Mouse (Mus musculus) midbrain, embryonic 11.5 days (tissue): ENCODE results near the gene Klhdc10. TPM values are rescaled to one million over a fixed set of nuclear protein-coding genes. Genes with fewer than 3 reads are reported as not detected.

ENCODE experiments used
- ATAC-seq: fragments of 200-750 bp; cut with Nextera tagmentation; 2 replicates; pipeline ENCODE4 v1.8.0; 2017; ENCODE audit warnings: moderate TSS enrichment, moderate library complexity; ENCODE audit not compliant: low FRiP score
- DNase-seq: peaks from one replicate; pipeline ENCODE4 v3.0.0; 2015; ENCODE audit warnings: low spot score; ENCODE audit errors: missing footprints
- H3K27ac ChIP-seq: fragments of 300-500 bp; sonication (generic); 2 replicates; pipeline ENCODE4 v1.5.1; 2014; ENCODE audit warnings: low read depth, low read length
- H3K27me3 ChIP-seq: fragments of 300-500 bp; sonication (generic); 2 replicates; pipeline ENCODE4 v1.6.1; 2014; ENCODE audit warnings: mild to moderate bottlenecking, low read length, moderate library complexity, mixed read lengths; ENCODE audit not compliant: control insufficient read depth, insufficient read depth
- H3K36me3 ChIP-seq: fragments of 300-500 bp; sonication (generic); 2 replicates; pipeline ENCODE4 v1.6.1; 2014; ENCODE audit warnings: mild to moderate bottlenecking, low read length, moderate library complexity, mixed read lengths; ENCODE audit not compliant: control insufficient read depth, insufficient read depth
- H3K4me1 ChIP-seq: fragments of 300-500 bp; sonication (generic); 2 replicates; pipeline ENCODE4 v1.6.1; 2014; ENCODE audit warnings: low read length; ENCODE audit not compliant: control insufficient read depth, insufficient read depth
- H3K4me2 ChIP-seq: fragments of 300-500 bp; sonication (generic); 2 replicates; pipeline ENCODE4 v1.6.1; 2014; ENCODE audit warnings: mild to moderate bottlenecking, moderate library complexity
- H3K4me3 ChIP-seq: fragments of 300-500 bp; sonication (generic); 2 replicates; pipeline ENCODE4 v1.5.1; 2014; ENCODE audit warnings: low read depth, low read length
- H3K9ac ChIP-seq: fragments of 300-500 bp; sonication (generic); 2 replicates; pipeline ENCODE4 v1.6.1; 2014; ENCODE audit warnings: low read length
- H3K9me3 ChIP-seq: fragments of 300-500 bp; sonication (generic); 2 replicates; pipeline ENCODE4 v1.6.1; 2016; ENCODE audit warnings: low read length; ENCODE audit not compliant: control insufficient read depth
- WGBS: fragments of 180-500 bp; shearing (Covaris S2); extraction: QIAGEN DNeasy Blood & Tissue Kit; methylation state at CpG from one replicate; pipeline ENCODE4 v1.1.7; 2014; 5-methylcytosine and 5-hydroxymethylcytosine counted together
- polyA plus RNA-seq: library from polyadenylated mRNA; unstranded; fragments of >200 nt; fragmentation: Nextera tagmentation; extraction: Ambion mirVana; gene quantifications from 2 replicates; pipeline ENCODE4 v1.2.1, GENCODE M21; 2014

Gene Klhdc10
- polyA plus RNA-seq: 28.3 and 28.8 TPM in 2 replicates

DNA sequence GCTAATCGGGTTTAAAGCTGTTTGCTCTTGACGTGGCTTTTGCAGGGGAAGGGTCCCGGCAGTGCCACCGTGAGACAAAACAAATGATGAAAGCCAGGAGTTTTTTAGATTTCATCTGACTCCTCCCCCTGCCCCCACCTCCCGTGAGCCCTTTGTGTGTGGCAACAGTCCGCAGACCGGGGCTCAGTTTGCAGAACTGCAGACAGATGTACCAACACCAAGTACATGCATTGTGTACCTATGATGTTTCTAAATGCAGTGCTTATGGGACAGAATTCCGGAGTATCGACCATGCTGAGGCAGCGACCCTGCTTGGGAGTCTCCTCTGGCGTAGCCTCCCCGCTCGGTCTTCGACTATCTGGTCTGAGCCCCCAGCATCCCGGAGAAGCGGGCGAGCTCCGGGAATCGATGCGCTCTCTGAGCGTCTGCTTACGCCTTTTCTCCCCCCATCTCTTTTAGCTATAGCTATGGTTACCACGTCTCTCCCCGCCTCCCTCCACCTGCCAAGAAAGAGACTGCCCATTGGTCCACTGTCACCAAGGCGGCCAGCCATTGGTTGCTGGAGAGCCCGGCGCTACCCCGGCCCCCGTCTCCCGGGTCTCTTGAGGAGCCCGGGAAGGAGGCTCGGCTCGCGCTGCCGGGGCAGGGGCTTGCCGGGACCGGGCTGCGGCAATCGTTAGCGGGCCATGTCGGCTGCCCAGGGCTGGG lies at the start of gene Klhdc10:
Klhdc10 (plus strand) TSS at position 561 of the 708 bp plus-strand sequence.
- no peaks in the 10 kb centered on the region for H3K27me3 ChIP-seq
- no peaks in the 10 kb centered on the region for H3K4me1 ChIP-seq
- under 1% methylated on average over 41 of the region's 41 CpGs for WGBS
- peak within 1 kb of the TSS; percentile 73 for H3K4me2 ChIP-seq
- H3K9me3 ChIP-seq: no peaks in the 10 kb centered on the region
- H3K4me3 ChIP-seq: peak within 1 kb of the TSS; percentile 99
- H3K9ac ChIP-seq: peak within 1 kb of the TSS; percentile 96
- peak within 1 kb of the TSS; percentile 82 for H3K27ac ChIP-seq
- ATAC-seq (peak; percentile 100), DNase-seq (peak; percentile 100)
- H3K36me3 ChIP-seq: no peaks in the 10 kb centered on the region

DNA sequence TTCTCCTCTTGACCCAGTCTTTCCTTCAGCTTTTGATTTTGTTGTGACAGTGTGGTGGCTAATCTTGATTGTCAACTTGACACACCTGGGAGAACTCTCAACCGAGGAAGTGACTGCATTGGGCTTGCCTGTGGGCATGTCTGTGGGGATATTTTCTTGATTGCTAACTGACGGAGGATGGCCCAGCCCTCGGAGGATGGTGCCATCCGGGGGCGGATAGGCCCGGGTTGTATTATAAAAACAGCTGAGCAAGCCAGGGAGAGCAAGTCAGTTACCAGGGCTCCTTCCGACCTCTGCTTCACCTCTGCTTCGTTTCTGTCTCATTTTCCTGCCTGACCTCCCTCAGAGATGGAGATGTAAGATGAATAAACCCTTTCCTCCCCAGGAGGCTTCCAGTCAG lies 48.9 kb upstream of the Klhdc10 start:
- Histone ChIP-seq H3K36me3 (no peaks in the 10 kb centered on the region), H3K4me1 (no peaks in the 10 kb centered on the region), H3K4me2 (no peak overlapping the region), H3K9ac (no peak overlapping the region), H3K27ac (no peak overlapping the region), H3K9me3 (no peaks in the 10 kb centered on the region), H3K27me3 (no peaks in the 10 kb centered on the region), H3K4me3 (no peak overlapping the region)
- no peak for DNase-seq
- no peak for ATAC-seq
- 68% methylated on average over 8 of the region's 8 CpGs for WGBS

DNA sequence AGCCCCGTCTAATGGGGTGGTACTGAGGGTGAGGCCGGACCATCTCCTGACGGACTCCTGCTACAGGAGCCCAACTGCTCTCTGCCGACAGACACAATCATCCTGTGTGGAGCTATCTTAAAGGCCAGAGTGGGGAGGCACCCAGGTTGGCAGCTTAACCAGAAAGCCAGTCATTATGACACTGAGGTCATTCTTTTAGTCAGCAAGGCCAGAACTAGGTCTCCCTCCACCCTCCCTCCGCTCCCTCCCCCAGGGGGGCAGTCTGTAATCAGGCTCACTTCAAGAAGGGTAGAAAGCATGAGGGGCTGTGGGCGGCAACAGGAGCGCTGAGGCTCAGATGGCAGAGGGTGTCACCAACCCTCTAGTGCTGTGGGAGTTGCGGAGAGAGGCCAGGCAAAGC lies 48.0 kb upstream of the Klhdc10 start:
- Histone ChIP-seq H3K4me1 (no peaks in the 10 kb centered on the region), H3K9me3 (no peaks in the 10 kb centered on the region), H3K27ac (no peak overlapping the region), H3K9ac (no peak overlapping the region), H3K4me3 (no peak overlapping the region), H3K4me2 (no peak overlapping the region), H3K36me3 (no peaks in the 10 kb centered on the region), H3K27me3 (no peaks in the 10 kb centered on the region)
- WGBS: 72% methylated on average over 8 of the region's 8 CpGs
- DNase-seq: no peak
- ATAC-seq: no peak

DNA sequence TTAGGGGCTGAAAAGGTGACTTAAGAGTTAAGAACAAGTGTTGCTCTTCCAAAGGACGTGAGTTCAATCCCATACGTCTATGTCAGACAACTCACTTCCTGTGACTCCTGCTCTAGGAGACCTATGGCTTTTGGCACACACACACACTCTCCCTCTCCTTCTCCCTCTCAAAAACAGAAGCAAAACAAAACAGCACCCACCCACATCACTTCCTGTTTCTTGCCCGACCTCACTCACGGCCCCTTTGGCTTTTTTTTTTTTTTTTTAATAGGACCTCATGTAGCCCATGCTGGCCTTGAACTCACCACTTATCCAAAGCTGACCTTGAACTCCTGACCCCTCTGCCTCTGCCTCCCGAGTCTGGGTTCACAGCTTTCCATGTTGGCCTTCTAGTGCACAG lies 46.9 kb upstream of the Klhdc10 start:
- Histone ChIP-seq H3K27me3 (no peaks in the 10 kb centered on the region), H3K27ac (no peak overlapping the region), H3K36me3 (no peaks in the 10 kb centered on the region), H3K9ac (no peak overlapping the region), H3K9me3 (no peaks in the 10 kb centered on the region), H3K4me3 (no peak overlapping the region), H3K4me2 (no peak overlapping the region), H3K4me1 (no peaks in the 10 kb centered on the region)
- ATAC-seq (no peak), DNase-seq (no peak)
- 71% methylated on average over 5 of the region's 5 CpGs for WGBS

DNA sequence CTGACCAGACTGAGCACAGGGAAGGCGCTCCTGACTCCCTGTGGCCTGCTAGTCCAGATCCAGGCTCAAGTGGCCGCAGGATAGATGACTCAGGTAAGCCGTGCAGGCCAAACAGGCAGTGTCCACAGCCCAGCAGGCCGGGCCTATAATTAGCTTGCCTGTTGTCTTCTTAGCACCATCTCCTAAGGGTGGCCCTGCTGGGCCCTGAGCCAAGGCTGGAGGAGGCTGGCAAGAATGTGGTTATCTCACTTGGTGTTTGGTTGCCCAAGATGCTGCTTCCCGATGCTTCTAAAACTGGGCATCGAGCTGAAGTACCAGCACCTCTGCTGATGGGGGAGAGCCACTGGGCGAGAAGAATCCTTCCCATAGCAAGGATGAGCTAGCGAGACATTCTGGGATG lies 46.0 kb upstream of the Klhdc10 start:
- H3K4me1 ChIP-seq: no peaks in the 10 kb centered on the region
- 88% methylated on average over 8 of the region's 8 CpGs for WGBS
- ATAC-seq (no peak), DNase-seq (no peak)
- H3K9ac ChIP-seq: no peak overlapping the region
- no peaks in the 10 kb centered on the region for H3K27me3 ChIP-seq
- H3K4me2 ChIP-seq: no peak overlapping the region
- H3K36me3 ChIP-seq: no peaks in the 10 kb centered on the region
- no peaks in the 10 kb centered on the region for H3K9me3 ChIP-seq
- no peak overlapping the region for H3K27ac ChIP-seq
- no peak overlapping the region for H3K4me3 ChIP-seq

DNA sequence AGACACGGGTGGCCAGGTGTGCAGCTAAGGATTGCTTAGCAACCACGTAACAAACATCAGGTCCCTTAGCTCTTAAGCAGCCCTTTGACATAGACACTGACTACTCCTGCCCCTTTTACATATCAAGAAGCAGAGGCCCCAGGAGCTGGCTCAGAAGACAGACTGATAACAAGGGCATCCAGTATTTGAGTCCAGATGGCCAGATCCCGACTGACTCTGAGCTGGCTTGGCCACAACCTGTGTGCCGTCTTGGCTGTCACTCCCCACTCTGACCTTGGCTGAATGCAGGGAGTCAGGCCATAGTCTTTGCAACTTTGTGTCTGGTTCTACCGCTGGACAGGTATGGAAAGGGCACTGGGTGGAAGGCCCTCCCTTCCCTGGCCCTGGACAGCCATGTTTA lies 45.5 kb upstream of the Klhdc10 start:
- H3K4me3 ChIP-seq: no peak overlapping the region
- no peak overlapping the region for H3K9ac ChIP-seq
- no peak for DNase-seq
- no peak for ATAC-seq
- no peaks in the 10 kb centered on the region for H3K9me3 ChIP-seq
- no peaks in the 10 kb centered on the region for H3K4me1 ChIP-seq
- no peaks in the 10 kb centered on the region for H3K36me3 ChIP-seq
- 88% methylated on average over 5 of the region's 5 CpGs for WGBS
- no peak overlapping the region for H3K4me2 ChIP-seq
- H3K27me3 ChIP-seq: no peaks in the 10 kb centered on the region
- H3K27ac ChIP-seq: no peak overlapping the region

DNA sequence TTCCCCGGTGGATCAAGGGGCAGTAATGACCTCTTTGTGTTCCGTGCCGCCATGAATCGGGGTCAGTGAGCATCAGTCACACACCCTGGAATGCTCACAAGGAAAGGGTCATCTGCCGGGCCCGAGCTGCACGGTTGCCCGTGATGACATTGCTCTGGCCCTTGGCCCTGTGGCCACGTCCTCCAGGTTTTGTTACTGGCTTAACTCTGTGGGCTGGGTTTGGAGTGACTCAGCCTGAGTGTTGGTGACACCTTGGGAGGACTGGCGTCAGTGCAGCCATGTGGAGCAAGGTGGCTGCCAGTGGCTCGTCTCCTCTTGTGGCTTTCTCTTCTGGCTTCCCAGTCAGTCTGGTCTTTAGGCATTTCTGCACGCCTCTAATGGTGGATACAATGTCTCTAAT lies 45.0 kb upstream of the Klhdc10 start:
- H3K9ac ChIP-seq: no peak overlapping the region
- 91% methylated on average over 12 of the region's 12 CpGs for WGBS
- ATAC-seq: no peak

DNA sequence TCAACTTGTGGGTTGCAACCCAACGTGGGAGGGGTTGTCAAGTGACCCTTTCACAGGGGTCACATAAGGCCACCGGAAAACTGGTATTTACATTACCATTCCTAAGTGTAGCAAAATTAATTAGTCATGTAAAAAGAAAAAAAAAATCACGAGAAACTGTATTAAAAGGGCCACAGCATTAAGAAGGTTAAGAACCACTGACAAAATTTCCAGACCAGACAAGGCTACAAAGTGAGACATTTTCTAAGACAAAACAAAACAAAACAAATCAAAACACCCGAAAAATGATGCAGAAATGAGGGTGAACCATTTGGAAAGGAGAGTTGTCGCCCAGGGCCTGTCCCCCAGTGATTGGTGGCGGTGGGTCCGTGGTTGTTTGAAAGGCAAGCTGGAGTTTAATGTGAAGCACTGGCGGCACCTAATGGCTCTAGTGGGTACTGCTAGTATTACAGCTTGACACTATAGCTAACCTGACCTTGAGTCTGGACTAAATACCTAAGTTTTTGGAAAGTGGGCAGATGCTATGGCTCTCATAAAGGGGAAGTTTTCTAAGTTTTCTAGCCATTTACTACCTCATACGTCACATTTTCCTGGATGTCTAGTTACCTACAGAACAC lies 44.0 kb upstream of the Klhdc10 start:
- no peak overlapping the region for H3K4me3 ChIP-seq
- peak; percentile 61; the same call in 1 of the 2 replicates for ATAC-seq
- no peaks in the 10 kb centered on the region for H3K27me3 ChIP-seq
- no peak overlapping the region for H3K4me2 ChIP-seq
- no peaks in the 10 kb centered on the region for H3K4me1 ChIP-seq
- DNase-seq: peak; percentile 98
- H3K27ac ChIP-seq: no peak overlapping the region
- no peaks in the 10 kb centered on the region for H3K36me3 ChIP-seq
- 23% methylated on average over 9 of the region's 9 CpGs for WGBS
- no peak overlapping the region for H3K9ac ChIP-seq
- no peaks in the 10 kb centered on the region for H3K9me3 ChIP-seq

More for the DNA sequence above, 45.0 kb upstream of the Klhdc10 start:
- Histone ChIP-seq H3K27me3 (no peaks in the 10 kb centered on the region), H3K4me2 (no peak overlapping the region), H3K27ac (no peak overlapping the region), H3K4me1 (no peaks in the 10 kb centered on the region), H3K36me3 (no peaks in the 10 kb centered on the region), H3K9me3 (no peaks in the 10 kb centered on the region), H3K4me3 (no peak overlapping the region)
- DNase-seq: no peak

DNA sequence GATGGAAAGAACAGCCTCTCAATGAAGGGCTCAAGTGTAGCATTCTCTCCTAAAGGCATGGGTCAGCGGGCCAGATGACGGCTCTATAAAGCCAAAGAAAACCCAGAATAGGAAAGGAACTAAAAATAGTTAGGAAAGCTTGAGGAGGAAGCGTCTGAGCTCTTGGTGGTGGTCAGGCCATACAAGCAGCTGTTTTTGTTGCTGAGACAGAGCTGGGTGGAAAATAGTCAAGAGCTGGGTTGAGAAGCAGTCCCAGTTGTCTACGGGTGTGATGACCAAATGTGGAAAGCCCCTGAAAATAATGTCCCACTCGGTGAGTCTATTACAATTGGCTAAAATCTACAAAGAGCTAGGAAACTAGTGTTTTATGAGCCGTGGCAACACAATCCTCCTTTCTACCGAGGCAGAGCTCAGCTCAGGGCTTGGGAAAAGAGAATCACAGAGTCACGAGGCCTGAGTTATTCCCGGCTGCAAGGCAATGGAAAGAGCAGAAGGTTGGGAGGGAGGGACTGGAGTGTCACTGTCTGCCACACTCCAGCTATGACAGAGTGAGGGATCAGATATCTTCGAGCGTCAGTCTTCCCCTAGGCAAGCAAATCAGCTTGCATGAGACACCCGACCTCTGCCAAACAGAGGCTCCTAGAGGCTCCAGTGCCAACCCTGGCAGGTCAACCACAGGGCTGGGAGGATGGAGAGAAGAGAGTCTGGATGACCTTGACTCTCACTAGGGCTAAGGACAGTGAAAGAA lies 41.7 kb upstream of the Klhdc10 start:
- DNase-seq (no peak), ATAC-seq (no peak)
- Histone ChIP-seq H3K27ac (no peak overlapping the region), H3K9me3 (no peaks in the 10 kb centered on the region), H3K9ac (no peak overlapping the region), H3K4me2 (no peak overlapping the region), H3K27me3 (no peaks in the 10 kb centered on the region), H3K4me3 (no peak overlapping the region), H3K36me3 (peaks cover 3% of the 10 kb centered on the region), H3K4me1 (no peaks in the 10 kb centered on the region)
- WGBS: 77% methylated on average over 12 of the region's 12 CpGs
